Mouse (Mus musculus) embryonic fibroblast, embryonic 13.5 days (primary cell): ENCODE data around the gene Utp6. TPM values are rescaled to one million over a fixed set of nuclear protein-coding genes. Genes with fewer than 3 reads are reported as not detected.

Experiments used
- H3K27ac ChIP-seq: 2 replicates; pipeline ENCODE4 v1.5.1; 2012; ENCODE audit warnings: low read length, control low read depth, inconsistent platforms; ENCODE audit not compliant: insufficient read depth
- H3K4me1 ChIP-seq: 2 replicates; pipeline ENCODE4 v1.6.1; 2011; ENCODE audit warnings: low read length; ENCODE audit not compliant: control insufficient read depth, insufficient read depth
- H3K4me3 ChIP-seq: 2 replicates; pipeline ENCODE4 v1.5.1; 2011; ENCODE audit warnings: mild to moderate bottlenecking, control low read depth, low read length; ENCODE audit not compliant: insufficient read depth
- CTCF ChIP-seq: IDR thresholded peaks from 2 replicates; pipeline ENCODE4 v1.5.1; 2011; ENCODE audit warnings: mild to moderate bottlenecking, control low read depth, low read length, moderate library complexity, borderline replicate concordance; ENCODE audit not compliant: insufficient read depth
- POLR2A ChIP-seq: IDR thresholded peaks from 2 replicates; pipeline ENCODE4 v1.6.1; 2011; ENCODE audit warnings: low read depth, mild to moderate bottlenecking, control low read depth, low read length, moderate library complexity
- polyA plus RNA-seq: library from polyadenylated mRNA; stranded (reverse); fragments of >200 nt; gene quantifications from 2 replicates; pipeline ENCODE4 v1.2.4, GENCODE M21; 2011; ENCODE audit warnings: low read depth; ENCODE audit not compliant: missing spikeins, insufficient read length

Utp6 gene
- polyA plus RNA-seq, 1 experiment: 38.4 TPM

DNA sequence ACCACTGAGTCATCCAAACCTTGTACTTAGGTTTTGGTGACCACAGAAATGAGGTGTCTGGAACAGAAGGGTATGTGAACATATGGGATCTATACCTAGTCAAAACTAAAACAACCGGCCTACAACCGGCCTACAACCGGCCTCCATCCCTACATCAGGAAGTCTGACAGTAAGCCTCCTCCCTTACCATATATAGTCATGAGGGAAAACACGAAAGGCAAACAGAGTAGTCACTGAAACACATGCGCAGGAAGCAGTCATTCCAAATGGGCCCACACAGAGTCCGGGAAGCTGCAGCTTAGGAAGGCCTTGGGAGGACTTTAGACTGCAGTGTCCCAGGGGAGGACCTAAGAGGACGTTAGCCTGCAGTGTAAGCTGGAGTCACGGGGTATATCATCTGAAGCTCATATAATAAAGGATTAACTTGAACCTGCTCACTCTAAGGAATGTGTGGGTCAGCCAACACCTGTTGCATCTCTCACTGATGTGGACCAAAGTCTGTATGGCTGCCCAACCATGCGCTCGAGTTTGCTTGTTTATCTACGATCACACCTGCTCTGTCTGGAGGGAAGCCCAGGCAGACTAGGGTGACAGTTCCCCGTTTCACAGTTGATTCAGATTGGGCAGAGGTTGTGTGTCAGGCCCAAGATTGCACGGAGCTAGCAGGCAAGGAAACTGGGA lies 76.3 kb downstream of the Utp6 start:
- Histone ChIP-seq H3K27ac (no peak overlapping the region), H3K4me1 (no peaks in the 10 kb centered on the region), H3K4me3 (no peak overlapping the region)
- TF ChIP-seq CTCF: no peak
- TF ChIP-seq POLR2A: no peak

DNA sequence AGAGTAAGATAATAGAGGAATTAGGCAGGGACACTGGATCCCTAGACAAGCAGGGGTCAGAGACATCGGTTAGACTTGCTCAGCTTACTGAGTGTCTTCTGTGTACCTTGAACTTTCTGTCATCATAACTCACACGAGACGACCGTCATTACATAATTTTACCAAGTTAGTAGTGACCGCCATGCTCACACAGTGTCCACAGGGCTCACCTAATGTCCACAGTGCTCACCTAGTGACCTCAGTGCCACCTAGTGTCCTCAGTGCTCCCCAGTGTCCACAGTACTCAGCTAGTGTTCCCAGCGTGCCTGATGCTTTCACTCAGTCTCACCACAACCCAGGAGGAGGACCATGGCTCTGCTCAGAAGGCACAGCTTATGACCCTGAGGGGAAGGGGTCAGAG lies 77.4 kb downstream of the Utp6 start:
- H3K4me1 ChIP-seq: no peaks in the 10 kb centered on the region
- TF ChIP-seq CTCF (0 out of 2 replicates have a peak, but pooled peaks have one; percentile 12), POLR2A (no peak)
- no peak overlapping the region for H3K4me3 ChIP-seq
- no peak overlapping the region for H3K27ac ChIP-seq

Other genes with a start within 250 kb of the Utp6 start
- 50.9 and 63.6 TPM in 2 replicates for gene Suz12, start 30.7 kb upstream of the Utp6 start, polyA plus RNA-seq
- 20.7 and 27.2 TPM in 2 replicates for gene Crlf3, start 118.6 kb upstream of the Utp6 start, polyA plus RNA-seq
- 7.4 and 11.4 TPM in 2 replicates for gene Atad5, start 127.0 kb upstream of the Utp6 start, polyA plus RNA-seq
- gene Tefm, start 179.8 kb upstream of the Utp6 start, polyA plus RNA-seq: 13.9 and 16.6 TPM in 2 replicates
- gene Adap2, start 191.7 kb upstream of the Utp6 start, polyA plus RNA-seq: not detected in 2 replicates
- 7.5 and 8.0 TPM in 2 replicates for gene Rnf135, start 221.5 kb upstream of the Utp6 start, polyA plus RNA-seq
- gene Rhot1, start 246.6 kb upstream of the Utp6 start, polyA plus RNA-seq: 53.8 and 65.6 TPM in 2 replicates